Mouse (Mus musculus) stomach, postnatal 0 days (tissue): ENCODE measurements around the gene Usp46.

Experiments used
- CTCF ChIP-seq: IDR thresholded peaks from 2 replicates; pipeline ENCODE4 v1.5.1; 2016; ENCODE audit warnings: antibody characterized with exemption, low read depth, mild to moderate bottlenecking, moderate library complexity
- EP300 ChIP-seq: optimal IDR thresholded peaks from 2 replicates; pipeline ENCODE3; 2016; ENCODE audit warnings: antibody characterized with exemption

DNA sequence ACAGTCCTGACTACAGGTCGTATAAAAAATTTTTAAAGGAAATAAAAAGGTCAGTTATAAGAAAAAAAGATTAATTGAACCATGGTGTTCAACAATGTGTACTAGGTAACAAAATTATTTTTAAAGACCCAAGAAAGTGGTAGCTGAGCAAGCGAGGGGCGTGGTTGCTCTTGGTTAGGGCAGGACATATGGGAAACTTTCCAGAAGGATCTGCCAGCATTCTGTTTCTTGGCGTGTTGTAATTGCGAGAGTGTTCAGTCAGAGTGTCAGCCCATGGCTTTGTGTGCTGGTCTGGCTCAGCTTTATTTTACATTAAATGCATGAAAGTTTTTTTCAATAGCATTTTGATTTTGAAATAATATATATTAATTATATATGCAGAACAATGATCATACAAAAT is 96.5 kb downstream of the Usp46 start:
- TF ChIP-seq CTCF: no peak
- no peak for TF ChIP-seq EP300
